Mouse (Mus musculus): ENCODE results near the gene Ikbkg.
"Not testable (repeated sequence)": the region's sequence is repeated elsewhere in the genome, so short reads cannot be mapped to it uniquely, and the experiment has no call there.

Ikbkg gene

DNA sequence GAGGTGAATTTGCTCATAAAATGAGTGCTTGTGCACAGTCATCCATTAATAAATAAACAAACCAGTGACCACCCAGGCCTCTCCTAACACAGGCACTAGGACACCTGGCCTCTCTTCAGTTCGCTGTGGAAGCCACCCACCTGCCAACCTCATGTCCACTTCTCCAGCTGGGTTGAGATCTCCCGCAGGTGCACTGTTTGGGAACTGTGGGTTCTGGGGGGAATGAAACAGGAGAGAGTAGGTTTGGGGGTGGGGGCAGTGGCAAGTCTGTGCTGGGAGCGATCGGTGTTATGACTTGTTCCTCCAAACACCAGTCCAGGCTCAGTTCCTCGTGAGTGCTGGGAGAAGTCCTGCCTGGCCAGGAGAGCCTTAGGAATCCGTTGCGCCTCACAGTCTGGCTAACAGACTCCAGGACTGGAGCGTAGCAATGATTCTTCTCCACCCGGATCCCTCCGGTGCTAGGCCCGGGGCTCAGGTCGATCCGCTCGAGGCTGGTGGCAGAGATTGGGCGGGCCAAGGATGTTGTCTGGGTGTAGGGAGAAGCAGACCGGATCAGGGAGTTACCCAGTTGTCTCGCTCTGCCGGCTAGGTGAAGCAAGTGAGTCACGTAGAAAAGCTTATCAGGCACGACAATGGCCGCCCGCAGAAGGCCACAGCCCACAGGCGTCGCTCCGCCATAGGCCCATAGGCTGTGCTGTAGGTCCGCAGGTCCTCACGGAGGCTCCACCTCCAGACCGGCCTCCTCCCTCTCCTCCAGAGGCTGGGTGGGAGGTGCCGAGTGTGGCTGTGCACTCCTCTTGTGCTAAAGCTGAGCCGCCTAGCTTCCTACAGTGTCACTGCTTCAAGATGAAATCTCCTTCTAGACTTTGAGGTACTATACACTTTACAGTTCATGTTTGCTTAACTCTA is at the start of gene Ikbkg, which contains the start of gene Fam3a:
Ikbkg (plus strand) TSS at position 756 of the 909 bp plus-strand sequence.
Fam3a (minus strand) TSS at position 738 of the 909 bp plus-strand sequence.
- DNase-seq, result peak; percentile 72

GRCm38 (mm10) chrX:74352645-74353466 is 40.2 kb upstream of the Ikbkg start:
- no peak for DNase-seq

GRCm38 (mm10) chrX:74353467-74353770 is 39.7 kb upstream of the Ikbkg start, which contains the start of gene Lage3:
Gene Lage3 (minus strand): TSS chrX:74353618.
- DNase-seq, result peak; percentile 73

- DNase-seq, result not testable (repeated sequence)
Observed at GRCm38 (mm10) chrX:74357069-74357468, 36.0 kb upstream of the Ikbkg start.

DNA sequence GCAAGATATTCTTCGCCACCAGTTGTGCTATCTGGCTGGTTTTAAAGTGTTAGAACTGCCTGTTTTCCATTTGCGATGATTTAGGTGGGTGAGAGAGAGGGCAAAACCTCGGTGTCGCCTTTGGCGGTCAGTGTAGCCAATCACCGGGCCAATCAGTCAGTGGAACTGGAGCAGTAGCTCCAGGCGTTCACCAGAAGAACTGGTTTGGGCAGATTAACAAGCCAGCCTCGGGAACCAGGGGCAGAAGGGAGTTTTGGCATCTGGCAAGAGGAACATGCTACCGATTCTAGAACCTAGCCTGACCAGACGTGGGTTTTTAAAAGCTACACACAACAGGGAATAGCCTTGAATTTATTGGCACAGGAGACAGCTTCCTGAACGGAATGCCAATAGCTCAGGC is 33.9 kb upstream of the Ikbkg start:
- DNase-seq, result no peak

- no peak for DNase-seq
Observed at GRCm38 (mm10) chrX:74367512-74367911, 25.6 kb upstream of the Ikbkg start.

- peak; percentile 65 for DNase-seq
Observed at GRCm38 (mm10) chrX:74368209-74368909, 24.7 kb upstream of the Ikbkg start.

- DNase-seq, result peak; percentile 80
Observed at GRCm38 (mm10) chrX:74372888-74373549, 20.1 kb upstream of the Ikbkg start, which contains the start of the genes Ubl4a and Slc10a3. Gene Ubl4a (minus strand): TSS chrX:74373218. Gene Slc10a3 (minus strand): TSS chrX:74373349.

GRCm38 (mm10) chrX:74384451-74384850 is 8.6 kb upstream of the Ikbkg start:
- DNase-seq, result no peak

DNA sequence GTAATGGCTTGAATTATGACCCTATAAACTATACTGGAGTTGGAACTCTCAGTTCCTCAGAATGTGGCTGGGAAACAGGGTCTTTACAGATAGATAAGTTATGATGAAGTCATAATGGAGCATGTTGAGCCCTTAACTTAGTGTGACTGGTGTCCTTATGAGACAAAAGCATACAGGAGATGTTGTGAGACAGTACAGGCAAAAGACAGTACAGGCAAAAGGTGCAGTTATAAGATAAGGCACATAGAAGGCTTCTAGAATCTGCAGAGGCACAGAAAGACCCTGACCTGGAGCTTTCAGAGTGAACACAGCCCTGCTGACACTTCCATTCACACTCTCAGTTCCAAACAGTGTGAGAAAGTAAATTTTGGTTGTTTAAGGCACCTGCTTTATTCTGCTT is 4.9 kb upstream of the Ikbkg start:
- no peak for DNase-seq

GRCm38 (mm10) chrX:74400136-74400535 is 7.0 kb downstream of the Ikbkg start:
- DNase-seq, result no peak

- no peak for DNase-seq
Observed at GRCm38 (mm10) chrX:74408340-74408739, 15.2 kb downstream of the Ikbkg start.

GRCm38 (mm10) chrX:74413377-74413776 is 20.3 kb downstream of the Ikbkg start:
- DNase-seq, result peak; percentile 46

- no peak for DNase-seq
Observed at GRCm38 (mm10) chrX:74424443-74424842, 31.4 kb downstream of the Ikbkg start.

DNA sequence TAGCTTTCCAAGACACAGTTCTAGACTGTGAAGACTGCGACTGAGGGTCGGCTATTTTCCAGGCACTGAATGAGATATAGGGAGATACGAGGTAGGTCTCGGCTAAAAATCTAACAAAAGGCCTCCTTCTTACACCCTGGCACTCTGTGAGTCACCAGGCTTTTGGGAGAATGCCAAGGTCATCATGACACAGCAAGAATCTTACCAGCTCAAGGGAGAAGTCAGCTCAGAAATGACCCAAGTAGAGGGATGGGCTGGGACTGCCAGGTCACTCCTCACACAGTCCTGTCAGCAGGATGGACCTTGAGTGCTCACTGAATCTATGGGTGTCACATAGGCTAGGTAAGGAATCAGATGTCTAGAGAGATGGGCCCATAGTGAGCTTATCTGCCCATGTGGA is 32.1 kb downstream of the Ikbkg start:
- DNase-seq, result no peak

DNA sequence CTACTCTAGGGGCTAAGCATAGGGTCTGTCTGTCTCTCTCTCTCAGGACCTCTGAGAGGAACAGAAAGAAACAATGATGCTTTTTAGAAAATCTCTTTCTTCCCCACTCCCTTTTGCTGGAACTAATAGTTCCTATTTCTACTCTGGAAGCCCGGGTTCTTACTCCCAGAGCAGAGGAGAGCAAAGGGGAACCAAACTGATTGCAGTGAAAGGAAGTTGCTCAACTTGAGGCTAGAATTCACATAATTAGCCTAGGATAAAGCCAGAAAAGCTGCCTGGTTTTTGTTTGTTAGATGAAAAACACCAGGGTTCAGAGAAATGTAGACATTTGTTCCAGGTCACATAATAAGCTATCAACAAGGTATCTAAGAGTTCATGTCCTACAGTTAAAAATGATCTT is 33.2 kb downstream of the Ikbkg start:
- DNase-seq, result no peak

DNA sequence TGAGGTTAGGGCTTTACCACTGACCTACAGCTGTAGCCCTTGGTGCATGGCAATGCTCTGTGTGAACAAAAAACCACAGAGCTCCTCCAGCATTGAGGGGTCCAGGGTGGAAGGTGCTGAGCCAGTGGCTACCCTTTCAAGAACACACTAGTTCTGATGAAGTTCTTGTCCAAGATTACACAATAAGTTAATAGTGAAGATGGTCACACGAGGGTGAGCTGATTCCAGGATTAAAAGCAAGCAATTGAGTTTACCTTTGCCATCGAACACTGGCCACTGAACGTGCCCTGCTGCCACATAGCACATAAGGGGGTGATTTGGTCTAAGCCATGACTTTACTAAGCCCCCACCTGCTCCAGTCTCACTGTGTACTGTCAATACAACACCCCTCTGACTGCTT is 34.0 kb downstream of the Ikbkg start:
- DNase-seq, result no peak

- DNase-seq, result no peak
Observed at GRCm38 (mm10) chrX:74428146-74428825, 35.2 kb downstream of the Ikbkg start.

- peak; percentile 78 for DNase-seq
Observed at GRCm38 (mm10) chrX:74428826-74429276, 35.8 kb downstream of the Ikbkg start, which contains the start of gene G6pdx. Gene G6pdx (minus strand): TSS chrX:74429194.

- peak; percentile 26 for DNase-seq
Observed at GRCm38 (mm10) chrX:74429290-74429821, 36.3 kb downstream of the Ikbkg start.

Data from right cerebral cortex, postnatal 14 days (tissue).